10 mouse cellular contexts compared by ENCODE assay signal in genomic region chr5:101703374-101704260, GRCm38 (mm10). TPM values are rescaled to one million over a fixed set of nuclear protein-coding genes. Genes with fewer than 3 reads are reported as not detected.
A peak's percentile ranks its signal among the peaks of the same experiment; 100 is the strongest.
DNase-seq lines count a peak whose midpoint lies in the region; ATAC-seq lines count a peak whose summit lies in the region.
"Had no signal": no experiment of that assay in that cellular context is flagged by ENCODE, and none has a peak within 500 bp of the region (broad histone marks: within the 10 kb centered on the region; RNA-seq: fewer than 3 reads in every experiment).

No protein-coding gene starts in this region.

- H3K27ac ChIP-seq in brown adipose tissue, adult 24 weeks (replicated peaks; ENCODE audit: low read depth, low read length), result no peak overlapping the region
- H3K27ac ChIP-seq in liver, embryonic 11.5 days (ENCODE audit: low read depth, low read length), result no peak overlapping the region

- H3K4me3 ChIP-seq in brown adipose tissue, adult 24 weeks (ENCODE audit: insufficient read depth, low read depth, low read length), result peak overlapping the region; percentile 32
- no peak overlapping the region for H3K4me3 ChIP-seq in liver, embryonic 11.5 days (ENCODE audit: low read depth, low read length)

- 49% methylated on average over 24 of the region's 25 CpGs for WGBS in liver, embryonic 11.5 days

- peak overlapping the region; percentile 18; the same call in 1 of the 2 replicates for H3K4me2 ChIP-seq in liver, embryonic 11.5 days

- intact Hi-C loops in left cerebral cortex, postnatal 25 days (cut with DNase I), result no loop called here
- intact Hi-C loops in left cerebral cortex, postnatal 10 days (cut with DNase I), result no loop called here

- H3K27me3 ChIP-seq in liver, embryonic 11.5 days (replicated peaks; ENCODE audit: control insufficient read depth, insufficient read depth, low read length), result 0 out of 2 replicates have a peak, but pooled peaks cover 2% of the 10 kb centered on the region
- H3K27me3 ChIP-seq: CH12.LX had no signal

- ATAC-seq in liver, embryonic 11.5 days (replicated peaks; ENCODE audit: low FRiP score), result no peak

- H3K36me3 ChIP-seq in liver, embryonic 11.5 days (ENCODE audit: control insufficient read depth, insufficient read depth, low read length), result no peaks in the 10 kb centered on the region

- peak; percentile 5 to 12 for DNase-seq in adrenal gland, postnatal 36 days
- DNase-seq in adrenal gland, postnatal 25 days, result no peak
- DNase-seq in left cerebral cortex, postnatal 25 days (ENCODE audit: low spot score in 2 of 2), result peak; percentile 9 to 42
- DNase-seq in left cerebral cortex, postnatal 10 days (ENCODE audit: extremely low spot score in 1 of 2, low spot score in 2 of 2), result no peak
- DNase-seq in liver, embryonic 11.5 days (ENCODE audit: low spot score), result no peak
- no peak for DNase-seq in thymus, postnatal 36 days
- DNase-seq in urinary bladder, adult 2 months (ENCODE audit: low spot score), result no peak

- no peaks in the 10 kb centered on the region for H3K9me3 ChIP-seq in liver, embryonic 11.5 days (ENCODE audit: control insufficient read depth, low read length)

- no peaks in the 10 kb centered on the region for H3K4me1 ChIP-seq in brown adipose tissue, adult 24 weeks (ENCODE audit: control insufficient read depth, insufficient read depth, insufficient read length, low read length)
- H3K4me1 ChIP-seq in liver, embryonic 11.5 days (replicated peaks; ENCODE audit: control insufficient read depth, insufficient read depth, low read length), result no peaks in the 10 kb centered on the region

- H3K9ac ChIP-seq in liver, embryonic 11.5 days (ENCODE audit: low read depth, low read length), result no peak overlapping the region

RNA-seq across cellular contexts. Expression of gene Nkx6-1, which starts 38.8 kb away (rescaled TPM):
- not detected for total RNA-seq in adrenal gland, postnatal 36 days (2021)
- total RNA-seq in adrenal gland, postnatal 25 days (2021), result not detected in 2 replicates
- under 1 TPM; 0.21 TPM for total RNA-seq in left cerebral cortex, postnatal 25 days (2021)
- total RNA-seq in left cerebral cortex, postnatal 10 days (2021), result under 1 TPM; 0.28 to 0.36 TPM
- not detected in 2 replicates for polyA plus RNA-seq in brown adipose tissue, adult 24 weeks (2012; ENCODE audit: insufficient read depth, insufficient read length, missing spikeins)
- 0.37 and 0.60 TPM in 2 replicates for polyA plus RNA-seq in liver, embryonic 11.5 days (2014; fragmentation: Nextera tagmentation; extraction: Ambion mirVana)
- polyA plus RNA-seq in urinary bladder, adult 2 months (2012; rRNA removed), result 0.11 and 0.15 TPM in 2 replicates
- total RNA-seq: CH12.LX; gastrocnemius, adult 18-20 months had no signal

Comparison
In these comparisons a context has a peak if more than half of its experiments do, and no peak if none do; other contexts are left out.
1. DNase-seq: peak in adrenal gland, postnatal 36 days (2 of 2) and left cerebral cortex, postnatal 25 days (2 of 2); none in adrenal gland, postnatal 25 days (single experiment), left cerebral cortex, postnatal 10 days (0 of 2), liver, embryonic 11.5 days (single experiment), thymus, postnatal 36 days (0 of 2) and urinary bladder, adult 2 months (single experiment).